Mouse (Mus musculus): ENCODE results near the gene Rpl10a.

Rpl10a gene

GRCm38 (mm10) chr17:28331241-28332112, 3.2 kb downstream of the Rpl10a start:
- 54% methylated on average over 7 of the region's 7 CpGs for WGBS

- WGBS = 62% methylated on average over 13 of the region's 13 CpGs
Measured at GRCm38 (mm10) chr17:28332113-28332914, 4.0 kb downstream of the Rpl10a start.

GRCm38 (mm10) chr17:28332915-28333546, 4.8 kb downstream of the Rpl10a start:
- WGBS = 76% methylated on average over 31 of the region's 31 CpGs

DNA sequence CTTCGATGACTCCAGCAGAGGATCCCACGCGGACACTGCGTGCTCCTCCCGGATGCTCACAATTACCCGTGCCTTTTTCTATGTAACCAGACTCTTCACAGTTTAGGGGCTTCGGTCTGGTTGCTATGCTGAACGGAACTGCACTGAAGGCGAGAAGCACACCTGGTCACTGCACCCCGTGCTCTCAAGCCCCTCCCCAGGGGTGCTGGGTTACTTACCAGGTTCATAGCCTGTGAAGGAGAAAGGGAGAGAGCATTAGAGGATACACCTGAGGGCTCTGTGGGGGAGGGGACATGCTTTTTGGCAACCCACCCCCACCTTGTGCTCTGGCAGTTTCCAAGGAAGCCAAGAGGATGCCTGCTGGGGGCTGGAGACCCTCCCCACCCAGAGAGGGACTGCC, 7.0 kb downstream of the Rpl10a start:
- 82% methylated on average over 10 of the region's 10 CpGs for WGBS

GRCm38 (mm10) chr17:28337547-28337946, 9.3 kb downstream of the Rpl10a start:
- WGBS = 91% methylated on average over 7 of the region's 7 CpGs

DNA sequence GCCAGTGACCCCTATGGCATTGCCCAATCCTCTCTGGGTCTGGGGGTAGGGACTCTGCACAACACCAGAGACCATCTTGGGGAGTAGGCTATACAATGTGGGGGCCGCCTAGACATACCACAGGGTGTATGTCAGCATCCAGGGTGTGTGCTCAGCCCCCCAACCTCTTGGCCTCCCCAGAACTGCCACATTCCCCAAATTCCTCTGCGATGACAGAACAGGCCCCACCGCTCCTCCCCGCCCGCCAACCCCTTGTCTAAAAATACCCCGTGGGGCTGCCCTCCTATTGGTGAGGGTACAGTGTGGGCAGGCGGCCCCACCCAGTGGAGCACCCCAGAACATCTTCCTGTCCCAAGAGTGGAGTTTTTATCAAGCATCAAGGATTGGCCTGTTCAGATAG, 12.3 kb downstream of the Rpl10a start:
- 77% methylated on average over 7 of the region's 7 CpGs for WGBS

DNA sequence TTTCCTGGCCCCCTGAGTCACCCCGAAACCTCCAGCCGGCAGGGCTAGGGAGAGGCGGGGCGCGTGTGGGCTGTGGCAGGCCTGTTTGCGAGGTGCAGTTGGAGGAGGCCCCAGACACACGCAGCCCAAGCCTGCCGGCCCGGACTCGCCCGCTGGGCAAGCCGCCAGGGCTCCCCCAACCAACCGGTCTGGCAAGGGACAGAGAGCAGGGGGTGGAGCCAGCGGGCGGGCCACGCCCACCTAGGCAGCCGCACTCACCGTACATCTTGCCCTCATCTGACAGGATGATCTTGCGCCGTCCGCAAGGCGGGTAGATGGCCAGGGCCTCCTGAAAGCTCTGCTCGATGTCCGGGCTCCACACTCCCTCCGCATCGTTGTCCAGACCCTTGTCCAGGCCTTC, 12.8 kb downstream of the Rpl10a start:
- 20% methylated on average over 26 of the region's 26 CpGs for WGBS

GRCm38 (mm10) chr17:28344050-28344607, 15.9 kb downstream of the Rpl10a start:
- 50% methylated on average over 4 of the region's 4 CpGs for WGBS

- WGBS = 86% methylated on average over 3 of the region's 3 CpGs
Measured at GRCm38 (mm10) chr17:28344670-28345069, 16.4 kb downstream of the Rpl10a start.

- 40% methylated on average over 8 of the region's 8 CpGs for WGBS
Measured at GRCm38 (mm10) chr17:28345271-28345721, 17.0 kb downstream of the Rpl10a start.

DNA sequence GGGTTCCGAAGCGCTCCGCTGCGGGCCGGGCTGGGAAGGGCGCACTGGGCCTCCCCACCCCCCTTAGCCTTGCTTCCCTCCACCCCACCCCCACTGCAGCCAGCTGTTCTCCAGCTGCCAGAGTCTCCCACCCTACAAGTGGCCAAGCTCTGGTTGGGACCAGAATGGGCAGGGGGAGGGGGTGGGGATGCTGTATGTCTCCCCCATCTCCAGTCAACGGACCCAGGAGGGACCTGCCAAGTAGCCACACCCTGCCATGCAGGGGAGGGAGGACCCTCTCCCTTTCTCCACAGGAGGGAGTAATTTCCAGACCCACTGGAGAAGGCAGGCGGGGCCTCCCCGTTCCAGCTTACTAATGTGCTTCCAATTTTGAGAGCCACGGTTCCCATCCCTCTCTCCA, 17.6 kb downstream of the Rpl10a start:
- WGBS = 48% methylated on average over 10 of the region's 10 CpGs

GRCm38 (mm10) chr17:28347327-28347726, 19.1 kb downstream of the Rpl10a start:
- WGBS = 82% methylated on average over 10 of the region's 10 CpGs

- 81% methylated on average over 6 of the region's 6 CpGs for WGBS
Measured at GRCm38 (mm10) chr17:28348211-28348610, 19.9 kb downstream of the Rpl10a start.

DNA sequence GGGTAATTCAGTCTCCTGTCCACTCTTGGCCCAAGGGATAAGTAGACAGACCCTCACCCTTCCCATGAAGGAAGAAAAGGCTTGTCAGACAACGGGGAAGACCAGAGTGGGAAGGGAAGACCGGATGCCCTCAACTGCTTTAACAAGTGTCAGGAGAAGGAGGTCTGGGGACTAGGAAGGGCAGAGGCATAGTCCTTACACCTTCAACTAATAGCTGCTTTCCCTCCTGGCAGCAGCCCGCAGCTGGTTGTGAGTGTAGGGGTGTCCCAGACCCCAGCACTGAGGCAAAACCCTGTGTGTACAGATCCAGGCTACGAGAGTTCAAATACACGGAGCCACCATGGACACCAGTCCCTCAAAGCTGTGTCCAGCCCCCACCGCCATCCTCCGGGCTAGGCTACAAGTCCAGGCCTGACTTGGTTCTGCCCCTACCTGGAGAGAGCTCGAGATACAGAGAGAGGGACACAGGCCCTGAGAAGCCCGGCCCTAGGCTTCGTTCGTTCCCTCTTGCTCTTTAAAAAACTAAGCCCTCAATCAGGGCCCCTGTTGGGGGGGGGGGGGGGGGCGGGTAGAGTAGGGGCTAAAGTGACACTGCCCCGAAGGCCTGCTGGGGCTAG, 21.1 kb downstream of the Rpl10a start:
- WGBS = 54% methylated on average over 13 of the region's 13 CpGs

DNA sequence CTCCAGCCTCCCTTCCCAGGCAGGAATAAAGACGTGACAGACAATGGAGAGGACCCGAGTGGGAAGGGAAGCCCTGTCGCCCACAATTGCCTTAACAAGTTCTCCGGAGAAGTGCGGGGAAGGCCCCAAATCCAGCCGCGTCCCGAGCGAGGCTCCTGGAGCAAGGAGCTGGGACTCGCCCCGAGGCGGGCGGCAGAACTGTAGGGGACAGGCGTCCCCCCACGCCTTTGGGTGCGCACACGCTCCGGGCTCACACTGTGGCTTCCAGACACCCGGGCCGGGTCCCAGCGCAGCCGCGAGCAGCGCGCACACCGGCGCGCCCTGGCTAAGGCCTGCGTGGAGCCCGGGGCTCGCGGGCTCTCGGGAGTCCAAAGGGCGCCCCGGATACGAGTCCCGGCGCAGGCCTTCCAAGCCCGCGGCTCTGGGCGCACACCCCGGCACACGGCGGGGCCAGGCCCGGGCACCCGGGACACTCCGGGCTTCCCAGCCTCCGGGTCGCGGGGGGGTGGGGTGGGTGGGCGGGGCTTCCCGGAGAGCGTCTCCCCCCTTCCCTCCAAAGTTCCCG, 21.7 kb downstream of the Rpl10a start:
- WGBS = 2% methylated on average over 43 of the region's 54 CpGs

GRCm38 (mm10) chr17:28350466-28351352, 22.4 kb downstream of the Rpl10a start, which contains the start of gene Tead3:
TSS of gene Tead3 (minus strand) at chr17:28350817.
- WGBS = under 1% methylated on average over 66 of the region's 73 CpGs

GRCm38 (mm10) chr17:28351353-28351890, 23.2 kb downstream of the Rpl10a start:
- WGBS = 8% methylated on average over 29 of the region's 29 CpGs

GRCm38 (mm10) chr17:28352018-28352417, 23.7 kb downstream of the Rpl10a start:
- 59% methylated on average over 11 of the region's 11 CpGs for WGBS

DNA sequence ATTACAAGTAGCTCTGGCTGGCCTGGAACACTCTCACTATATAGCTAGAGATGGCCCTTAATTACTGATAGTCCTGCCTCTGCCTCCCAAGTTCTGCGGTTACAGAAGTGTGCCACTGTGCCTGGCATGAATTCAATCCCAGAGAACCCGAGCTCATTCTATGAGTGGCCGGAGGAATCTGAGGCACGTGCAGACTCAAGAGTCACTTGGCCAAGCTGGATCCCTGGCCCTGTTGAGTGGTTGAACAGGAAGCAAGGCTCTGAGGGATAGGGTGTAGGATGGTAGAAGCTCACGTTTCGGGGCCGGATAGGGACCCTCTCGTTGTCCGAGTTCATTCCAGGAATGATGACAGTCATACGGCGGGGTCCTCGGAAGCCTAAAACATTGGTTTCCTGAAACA, 27.6 kb downstream of the Rpl10a start:
- WGBS = 89% methylated on average over 12 of the region's 12 CpGs
